Mouse (Mus musculus): ENCODE measurements at regions not wholly inside any gene's neighbourhood (a gene's known extent, or its start where the extent isn't known, plus 50 kb on each side); places are given as distances from the start of the nearest gene placed in this dataset.

- H3K4me3 ChIP-seq (replicated peaks in 1 of 3; ENCODE audit: low read depth in 2 of 3, low read length in 2 of 3, poor library complexity in 1 of 3): no peak overlapping the region
- H3K9me3 ChIP-seq (replicated peaks; ENCODE audit: low read length): no peaks in the 10 kb centered on the region
- H3K4me2 ChIP-seq (ENCODE audit: insufficient read depth, low read depth, poor library complexity, severe bottlenecking): no peak overlapping the region
- in situ Hi-C loops (cut with MboI; ENCODE audit: low pct_ligation_motif_present, low pct_unique_long_range_greater_than_20kb, low sequenced_read_pairs): no loop called here
- H3K27ac ChIP-seq (ENCODE audit: insufficient read depth, low read depth): no peak overlapping the region
- H3K4me1 ChIP-seq (ENCODE audit: control insufficient read depth in 1 of 2, insufficient read depth in 2 of 2): no peaks in the 10 kb centered on the region
- dilution Hi-C loops (cut with MboI; ENCODE audit: extremely low pct_ligation_motif_present, extremely low pct_unique_long_range_greater_than_20kb, low sequenced_read_pairs): no loop called here
- DNase-seq (ENCODE audit: extremely low read depth): no peak
- no peak for TF ChIP-seq ELF1 (IDR thresholded peaks at IDR 0.05; ENCODE audit: low read depth, low read length)
- TF ChIP-seq MYC (IDR thresholded peaks at IDR 0.05; ENCODE audit: low read depth, low read length): no peak
- no peak for TF ChIP-seq BHLHE40 (IDR thresholded peaks at IDR 0.05; ENCODE audit: low read depth, low read length)
- no peak for TF ChIP-seq MAZ (IDR thresholded peaks at IDR 0.05; ENCODE audit: low read depth, low read length)
- TF ChIP-seq CHD2 (IDR thresholded peaks at IDR 0.05; ENCODE audit: low read length): no peak
- no peak for TF ChIP-seq JUND (conservative IDR thresholded peaks at IDR 0.05; ENCODE audit: low read depth, low read length)
- TF ChIP-seq ZKSCAN1 (IDR thresholded peaks at IDR 0.05; ENCODE audit: borderline replicate concordance, low read depth, low read length): no peak
- TF ChIP-seq EP300 (IDR thresholded peaks at IDR 0.05; ENCODE audit: low read length): no peak
- no peak for TF ChIP-seq E2F4 (IDR thresholded peaks at IDR 0.05; ENCODE audit: insufficient replicate concordance, low read depth, low read length)
- TF ChIP-seq MAFK (IDR thresholded peaks at IDR 0.05; ENCODE audit: insufficient replicate concordance, low read length): no peak
- TF ChIP-seq ZNF384 (IDR thresholded peaks at IDR 0.05; ENCODE audit: low read depth, low read length): no peak
- no peak for TF ChIP-seq RAD21 (IDR thresholded peaks at IDR 0.05; ENCODE audit: low read depth, low read length)
- TF ChIP-seq CHD1 (IDR thresholded peaks at IDR 0.05; ENCODE audit: low read depth, low read length): no peak
- TF ChIP-seq IRF4 (IDR thresholded peaks at IDR 0.05; ENCODE audit: low read depth, low read length): no peak
- no peak for TF ChIP-seq HCFC1 (IDR thresholded peaks at IDR 0.05; ENCODE audit: low read depth, low read length)
- TF ChIP-seq RCOR1 (conservative IDR thresholded peaks at IDR 0.05; ENCODE audit: low read depth, low read length): no peak
- TF ChIP-seq USF2 (conservative IDR thresholded peaks at IDR 0.05; ENCODE audit: low read depth, low read length): no peak
- no peak for TF ChIP-seq MAX (IDR thresholded peaks at IDR 0.05; ENCODE audit: low read length)
- no peak for TF ChIP-seq ZMIZ1 (IDR thresholded peaks at IDR 0.05; ENCODE audit: low read depth, low read length)
- no peak overlapping the region for H3K9ac ChIP-seq (ENCODE audit: insufficient read depth, low read depth)
- H3K79me2 ChIP-seq (replicated peaks; ENCODE audit: control insufficient read depth, extremely low read depth, insufficient read depth, poor library complexity, severe bottlenecking): no peaks in the 10 kb centered on the region
- no peaks in the 10 kb centered on the region for H3K27me3 ChIP-seq (replicated peaks)
- H3K36me3 ChIP-seq (replicated peaks in 1 of 2; ENCODE audit: control insufficient read depth in 1 of 2, insufficient read depth in 1 of 2, low read length in 1 of 2): no peaks in the 10 kb centered on the region
These were observed 236.4 kb downstream of the Ipo11 start for GRCm38 (mm10) chr13:106700376-106700775.

DNA sequence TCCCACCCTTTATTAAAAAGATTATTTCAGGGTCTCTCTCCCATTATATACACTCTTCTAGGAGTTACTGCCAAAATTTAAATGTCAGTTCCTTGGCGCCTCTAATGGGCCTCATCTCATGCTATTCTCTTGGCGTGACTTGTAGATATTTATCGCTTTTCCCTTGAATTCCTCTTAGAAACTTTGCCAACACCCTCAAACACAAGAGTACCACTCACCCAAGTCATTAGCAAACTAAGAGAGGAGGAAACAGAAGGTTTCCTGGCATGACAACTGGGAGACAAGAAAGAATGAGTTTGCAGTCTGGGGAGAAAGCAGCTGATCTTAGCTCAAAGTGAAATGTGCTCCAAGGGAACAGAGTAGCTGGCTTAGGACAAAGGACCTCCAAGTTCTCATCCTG, 236.8 kb downstream of the Ipo11 start:
- Histone ChIP-seq H3K27me3 (replicated peaks) (no peaks in the 10 kb centered on the region), H3K4me2 (ENCODE audit: insufficient read depth, low read depth, poor library complexity, severe bottlenecking) (no peak overlapping the region), H3K4me1 (ENCODE audit: control insufficient read depth in 1 of 2, insufficient read depth in 2 of 2) (no peaks in the 10 kb centered on the region), H3K36me3 (replicated peaks in 1 of 2; ENCODE audit: control insufficient read depth in 1 of 2, insufficient read depth in 1 of 2, low read length in 1 of 2) (no peaks in the 10 kb centered on the region), H3K9ac (ENCODE audit: insufficient read depth, low read depth) (no peak overlapping the region), H3K4me3 (replicated peaks in 1 of 3; ENCODE audit: low read depth in 2 of 3, low read length in 2 of 3, poor library complexity in 1 of 3) (no peak overlapping the region), H3K27ac (ENCODE audit: insufficient read depth, low read depth) (no peak overlapping the region), H3K79me2 (replicated peaks; ENCODE audit: control insufficient read depth, extremely low read depth, insufficient read depth, poor library complexity, severe bottlenecking) (no peaks in the 10 kb centered on the region), H3K9me3 (replicated peaks; ENCODE audit: low read length) (no peaks in the 10 kb centered on the region)
- no peak for DNase-seq (ENCODE audit: extremely low read depth)
- TF ChIP-seq PAX5 (IDR thresholded peaks at IDR 0.05; ENCODE audit: low read length) (no peak), NRF1 (IDR thresholded peaks at IDR 0.05; ENCODE audit: low read depth, low read length) (no peak), CTCF (conservative IDR thresholded peaks at IDR 0.05 in 1 of 2, IDR thresholded peaks at IDR 0.05 in 1 of 2; ENCODE audit: low read depth in 2 of 2, low read length in 2 of 2) (no peak), TCF12 (IDR thresholded peaks at IDR 0.05; ENCODE audit: low read depth, low read length) (no peak), KAT2A (IDR thresholded peaks at IDR 0.05; ENCODE audit: insufficient replicate concordance, low read length) (no peak)
- dilution Hi-C loops (cut with MboI; ENCODE audit: extremely low pct_ligation_motif_present, extremely low pct_unique_long_range_greater_than_20kb, low sequenced_read_pairs): no loop called here
- in situ Hi-C loops (cut with MboI; ENCODE audit: low pct_ligation_motif_present, low pct_unique_long_range_greater_than_20kb, low sequenced_read_pairs): no loop called here

All from CH12.LX (cell line).